Mouse (Mus musculus) hindbrain, embryonic 11.5 days (tissue): ENCODE data around the gene Senp2. TPM values are rescaled to one million over a fixed set of nuclear protein-coding genes. Genes with fewer than 3 reads are reported as not detected.

Experiments
- ATAC-seq: fragments of 200-750 bp; cut with Nextera tagmentation; 2 replicates; pipeline ENCODE4 v1.8.0; 2017; ENCODE audit warnings: mild to moderate bottlenecking, moderate TSS enrichment, moderate library complexity; ENCODE audit not compliant: low FRiP score
- DNase-seq: peaks from one replicate; pipeline ENCODE4 v3.0.0-alpha.2; 2015; ENCODE audit warnings: low spot score
- H3K27ac ChIP-seq: fragments of 300-500 bp; sonication (generic); 2 replicates; pipeline ENCODE4 v1.5.1; 2014; ENCODE audit warnings: mild to moderate bottlenecking, low read depth, low read length
- H3K27me3 ChIP-seq: fragments of 300-500 bp; sonication (generic); 2 replicates; pipeline ENCODE4 v1.6.1; 2014; ENCODE audit warnings: mild to moderate bottlenecking, low read length, moderate library complexity, mixed read lengths; ENCODE audit not compliant: control insufficient read depth, insufficient read depth
- H3K36me3 ChIP-seq: fragments of 300-500 bp; sonication (generic); 2 replicates; pipeline ENCODE4 v1.6.1; 2014; ENCODE audit warnings: mild to moderate bottlenecking, low read length, moderate library complexity, mixed read lengths; ENCODE audit not compliant: control insufficient read depth, insufficient read depth
- H3K4me1 ChIP-seq: fragments of 300-500 bp; sonication (generic); replicated peaks from 2 replicates; pipeline ENCODE4 v1.6.1; 2014; ENCODE audit warnings: low read length, mixed read lengths; ENCODE audit not compliant: control insufficient read depth, insufficient read depth
- H3K4me2 ChIP-seq: fragments of 300-500 bp; sonication (generic); replicated peaks from 2 replicates; pipeline ENCODE4 v1.6.1; 2014; ENCODE audit warnings: mild to moderate bottlenecking, low read depth, low read length
- H3K4me3 ChIP-seq: fragments of 300-500 bp; sonication (generic); 2 replicates; pipeline ENCODE4 v1.5.1; 2014; ENCODE audit warnings: low read depth, low read length
- H3K9ac ChIP-seq: fragments of 300-500 bp; sonication (generic); 2 replicates; pipeline ENCODE4 v1.6.1; 2014; ENCODE audit warnings: low read depth, low read length
- H3K9me3 ChIP-seq: fragments of 300-500 bp; sonication (generic); 2 replicates; pipeline ENCODE4 v1.6.1; 2016; ENCODE audit warnings: low read length; ENCODE audit not compliant: control insufficient read depth
- WGBS: fragments of 180-500 bp; shearing (Covaris S2); extraction: QIAGEN DNeasy Blood & Tissue Kit; methylation state at CpG from one replicate; pipeline ENCODE4 v1.1.7; 2014; 5-methylcytosine and 5-hydroxymethylcytosine counted together
- polyA plus RNA-seq: library from polyadenylated mRNA; unstranded; fragments of >200 nt; fragmentation: Nextera tagmentation; extraction: Ambion mirVana; gene quantifications from 2 replicates; pipeline ENCODE4 v1.2.1, GENCODE M21; 2014

The Senp2 gene
- polyA plus RNA-seq, 1 experiment from 2014 or later: 66.1 TPM

- Histone ChIP-seq H3K4me1 (no peaks in the 10 kb centered on the region), H3K27me3 (no peaks in the 10 kb centered on the region), H3K4me2 (no peak overlapping the region), H3K4me3 (no peak overlapping the region), H3K27ac (no peak overlapping the region), H3K36me3 (0 out of 2 replicates have a peak, but pooled peaks cover 11% of the 10 kb centered on the region), H3K9ac (no peak overlapping the region), H3K9me3 (no peaks in the 10 kb centered on the region)
- DNase-seq (no peak), ATAC-seq (no peak)
- WGBS: 86% methylated on average over 4 of the region's 4 CpGs
Observed at GRCm38 (mm10) chr16:22043830-22044229, 34.5 kb downstream of the Senp2 start.

GRCm38 (mm10) chr16:22045930-22046329 lies 36.6 kb downstream of the Senp2 start:
- Histone ChIP-seq H3K36me3 (0 out of 2 replicates have a peak, but pooled peaks cover 9% of the 10 kb centered on the region), H3K4me3 (no peak overlapping the region), H3K9ac (no peak overlapping the region), H3K27me3 (no peaks in the 10 kb centered on the region), H3K4me1 (no peaks in the 10 kb centered on the region), H3K9me3 (no peaks in the 10 kb centered on the region), H3K27ac (no peak overlapping the region), H3K4me2 (no peak overlapping the region)
- DNase-seq: no peak
- WGBS: 94% methylated on average over 3 of the region's 3 CpGs
- ATAC-seq: no peak

GRCm38 (mm10) chr16:22046739-22047366 lies 37.6 kb downstream of the Senp2 start:
- Histone ChIP-seq H3K4me3 (no peak overlapping the region), H3K9me3 (no peaks in the 10 kb centered on the region), H3K4me1 (no peaks in the 10 kb centered on the region), H3K4me2 (no peak overlapping the region), H3K27me3 (no peaks in the 10 kb centered on the region), H3K27ac (no peak overlapping the region), H3K36me3 (0 out of 2 replicates have a peak, but pooled peaks cover 9% of the 10 kb centered on the region), H3K9ac (no peak overlapping the region)
- no peak for DNase-seq
- no peak for ATAC-seq
- 95% methylated on average over 10 of the region's 10 CpGs for WGBS

GRCm38 (mm10) chr16:22053411-22053810 lies 44.1 kb downstream of the Senp2 start:
- no peaks in the 10 kb centered on the region for H3K4me1 ChIP-seq
- H3K9me3 ChIP-seq: no peaks in the 10 kb centered on the region
- H3K4me3 ChIP-seq: no peak overlapping the region
- ATAC-seq: no peak
- no peak overlapping the region for H3K9ac ChIP-seq
- H3K4me2 ChIP-seq: no peak overlapping the region
- 94% methylated on average over 21 of the region's 21 CpGs for WGBS
- no peaks in the 10 kb centered on the region for H3K36me3 ChIP-seq
- no peak overlapping the region for H3K27ac ChIP-seq
- H3K27me3 ChIP-seq: no peaks in the 10 kb centered on the region
- DNase-seq: no peak

GRCm38 (mm10) chr16:22057498-22057897 lies 48.2 kb downstream of the Senp2 start:
- Histone ChIP-seq H3K4me1 (no peaks in the 10 kb centered on the region), H3K27ac (no peak overlapping the region), H3K9me3 (no peaks in the 10 kb centered on the region), H3K9ac (no peak overlapping the region), H3K27me3 (no peaks in the 10 kb centered on the region), H3K36me3 (no peaks in the 10 kb centered on the region), H3K4me2 (no peak overlapping the region), H3K4me3 (no peak overlapping the region)
- 0 out of 2 replicates have a peak, but pooled peaks have one; percentile 30 for ATAC-seq
- 75% methylated on average over 6 of the region's 6 CpGs for WGBS
- DNase-seq: no peak

GRCm38 (mm10) chr16:22058871-22059270 lies 49.6 kb downstream of the Senp2 start:
- no peaks in the 10 kb centered on the region for H3K27me3 ChIP-seq
- no peak overlapping the region for H3K4me3 ChIP-seq
- no peaks in the 10 kb centered on the region for H3K4me1 ChIP-seq
- no peak overlapping the region for H3K27ac ChIP-seq
- no peak overlapping the region for H3K9ac ChIP-seq
- 97% methylated on average over 7 of the region's 7 CpGs for WGBS
- H3K36me3 ChIP-seq: peaks cover 5% of the 10 kb centered on the region; the same call in 1 of the 2 replicates
- DNase-seq (no peak), ATAC-seq (no peak)
- H3K4me2 ChIP-seq: no peak overlapping the region
- H3K9me3 ChIP-seq: no peaks in the 10 kb centered on the region

GRCm38 (mm10) chr16:22060416-22060815 lies 51.1 kb downstream of the Senp2 start:
- WGBS: 96% methylated on average over 10 of the region's 10 CpGs
- Histone ChIP-seq H3K4me2 (no peak overlapping the region), H3K36me3 (peaks cover 5% of the 10 kb centered on the region; the same call in 1 of the 2 replicates), H3K9me3 (no peaks in the 10 kb centered on the region), H3K9ac (no peak overlapping the region), H3K4me1 (no peaks in the 10 kb centered on the region), H3K27ac (no peak overlapping the region), H3K27me3 (no peaks in the 10 kb centered on the region), H3K4me3 (no peak overlapping the region)
- DNase-seq: no peak
- no peak for ATAC-seq

- Histone ChIP-seq H3K9me3 (no peaks in the 10 kb centered on the region), H3K36me3 (peaks cover 5% of the 10 kb centered on the region; the same call in 1 of the 2 replicates), H3K4me3 (no peak overlapping the region), H3K9ac (no peak overlapping the region), H3K4me1 (no peaks in the 10 kb centered on the region), H3K27me3 (no peaks in the 10 kb centered on the region), H3K27ac (no peak overlapping the region), H3K4me2 (no peak overlapping the region)
- ATAC-seq: no peak
- 91% methylated on average over 14 of the region's 14 CpGs for WGBS
- no peak for DNase-seq
Observed at GRCm38 (mm10) chr16:22061555-22062160, 52.4 kb downstream of the Senp2 start.

- no peak overlapping the region for H3K27ac ChIP-seq
- no peak overlapping the region for H3K4me2 ChIP-seq
- H3K4me1 ChIP-seq: no peaks in the 10 kb centered on the region
- no peak overlapping the region for H3K9ac ChIP-seq
- H3K36me3 ChIP-seq: peaks cover 5% of the 10 kb centered on the region
- H3K4me3 ChIP-seq: no peak overlapping the region
- no peaks in the 10 kb centered on the region for H3K27me3 ChIP-seq
- 89% methylated on average over 4 of the region's 4 CpGs for WGBS
- DNase-seq (no peak), ATAC-seq (no peak)
- no peaks in the 10 kb centered on the region for H3K9me3 ChIP-seq
Observed at GRCm38 (mm10) chr16:22062284-22062683, 53.0 kb downstream of the Senp2 start.
